Mouse (Mus musculus): ENCODE results near the gene Krtap14. TPM values are rescaled to one million over a fixed set of nuclear protein-coding genes. Genes with fewer than 3 reads are reported as not detected.

Krtap14 gene
- polyA plus RNA-seq (2015; fragmentation: Nextera tagmentation; extraction: Ambion mirVana) = not detected in 2 replicates

GRCm38 (mm10) chr16:88826095-88826652 is at the start of gene Krtap14:
TSS of gene Krtap14 (minus strand) at chr16:88826145.
- no peaks in the 10 kb centered on the region for H3K27me3 ChIP-seq
- H3K9me3 ChIP-seq = no peaks in the 10 kb centered on the region
- 63% methylated on average over 9 of the region's 9 CpGs for WGBS
- H3K9ac ChIP-seq (replicated peaks) = no peak within 1 kb of the TSS
- H3K4me3 ChIP-seq = no peak within 1 kb of the TSS
- H3K36me3 ChIP-seq = no peaks in the 10 kb centered on the region
- ATAC-seq (replicated peaks) = peak; percentile 70
- H3K4me2 ChIP-seq (replicated peaks) = no peak within 1 kb of the TSS
- H3K4me1 ChIP-seq = no peaks in the 10 kb centered on the region
- 0 out of 2 replicates have a peak within 1 kb of the TSS, but pooled peaks have one; percentile 8 for H3K27ac ChIP-seq (replicated peaks)

- no peak within 1 kb of the TSS for H3K4me3 ChIP-seq
- H3K36me3 ChIP-seq = no peaks in the 10 kb centered on the region
- H3K9me3 ChIP-seq = no peaks in the 10 kb centered on the region
- H3K4me1 ChIP-seq = no peaks in the 10 kb centered on the region
- H3K27ac ChIP-seq (replicated peaks) = no peak within 1 kb of the TSS
- WGBS = 97% methylated on average over 3 of the region's 3 CpGs
- H3K27me3 ChIP-seq = no peaks in the 10 kb centered on the region
- H3K9ac ChIP-seq (replicated peaks) = no peak within 1 kb of the TSS
- H3K4me2 ChIP-seq (replicated peaks) = no peak within 1 kb of the TSS
- no peak for ATAC-seq (replicated peaks)
These were observed 48.2 kb upstream of the Krtap14 start, which contains the start of gene Krtap19-2 for GRCm38 (mm10) chr16:88874169-88874568. TSS of gene Krtap19-2 (minus strand) at chr16:88874269.

- H3K4me3 ChIP-seq = no peak within 1 kb of the TSS
- ATAC-seq (replicated peaks) = no peak
- no peaks in the 10 kb centered on the region for H3K4me1 ChIP-seq
- no peaks in the 10 kb centered on the region for H3K9me3 ChIP-seq
- no peak within 1 kb of the TSS for H3K4me2 ChIP-seq (replicated peaks)
- H3K9ac ChIP-seq (replicated peaks) = no peak within 1 kb of the TSS
- WGBS = 89% methylated on average over 6 of the region's 6 CpGs
- H3K27ac ChIP-seq (replicated peaks) = no peak within 1 kb of the TSS
- H3K36me3 ChIP-seq = no peaks in the 10 kb centered on the region
- no peaks in the 10 kb centered on the region for H3K27me3 ChIP-seq
These were observed 43.4 kb upstream of the Krtap14 start, which contains the start of gene Krtap19-1 for GRCm38 (mm10) chr16:88869311-88869710. TSS of gene Krtap19-1 (minus strand) at chr16:88869411.

GRCm38 (mm10) chr16:88864887-88865407 is 39.0 kb upstream of the Krtap14 start:
- Histone ChIP-seq H3K27me3 (no peaks in the 10 kb centered on the region), H3K4me1 (no peaks in the 10 kb centered on the region), H3K4me2 (replicated peaks) (no peak overlapping the region), H3K4me3 (no peak overlapping the region), H3K9me3 (no peaks in the 10 kb centered on the region), H3K27ac (replicated peaks) (no peak overlapping the region), H3K36me3 (no peaks in the 10 kb centered on the region), H3K9ac (replicated peaks) (no peak overlapping the region)
- 82% methylated on average over 4 of the region's 4 CpGs for WGBS
- ATAC-seq (replicated peaks) = no peak

- ATAC-seq (replicated peaks) = no peak
- H3K9ac ChIP-seq (replicated peaks) = no peak overlapping the region
- H3K4me1 ChIP-seq = no peaks in the 10 kb centered on the region
- H3K27me3 ChIP-seq = no peaks in the 10 kb centered on the region
- H3K4me2 ChIP-seq (replicated peaks) = no peak overlapping the region
- H3K36me3 ChIP-seq = no peaks in the 10 kb centered on the region
- H3K4me3 ChIP-seq = no peak overlapping the region
- WGBS = 13% methylated on average over 5 of the region's 5 CpGs
- no peak overlapping the region for H3K27ac ChIP-seq (replicated peaks)
- no peaks in the 10 kb centered on the region for H3K9me3 ChIP-seq
These were observed 25.5 kb upstream of the Krtap14 start for GRCm38 (mm10) chr16:88851450-88851849.

- Histone ChIP-seq H3K4me1 (no peaks in the 10 kb centered on the region), H3K4me3 (no peak overlapping the region), H3K27ac (replicated peaks) (no peak overlapping the region), H3K27me3 (no peaks in the 10 kb centered on the region), H3K9ac (replicated peaks) (no peak overlapping the region), H3K9me3 (no peaks in the 10 kb centered on the region), H3K36me3 (no peaks in the 10 kb centered on the region), H3K4me2 (replicated peaks) (no peak overlapping the region)
- WGBS = 84% methylated on average over 4 of the region's 4 CpGs
- ATAC-seq (replicated peaks) = no peak
These were observed 22.6 kb upstream of the Krtap14 start for GRCm38 (mm10) chr16:88848558-88848957.

- Histone ChIP-seq H3K4me3 (no peak overlapping the region), H3K4me2 (replicated peaks) (no peak overlapping the region), H3K9me3 (no peaks in the 10 kb centered on the region), H3K9ac (replicated peaks) (no peak overlapping the region), H3K27me3 (no peaks in the 10 kb centered on the region), H3K4me1 (no peaks in the 10 kb centered on the region), H3K27ac (replicated peaks) (no peak overlapping the region), H3K36me3 (no peaks in the 10 kb centered on the region)
- 98% methylated on average over 1 of the region's 1 CpGs for WGBS
- no peak for ATAC-seq (replicated peaks)
These were observed 21.4 kb upstream of the Krtap14 start for GRCm38 (mm10) chr16:88847363-88847762.

- Histone ChIP-seq H3K27me3 (no peaks in the 10 kb centered on the region), H3K9me3 (no peaks in the 10 kb centered on the region), H3K4me2 (replicated peaks) (no peak overlapping the region), H3K4me3 (no peak overlapping the region), H3K36me3 (no peaks in the 10 kb centered on the region), H3K4me1 (no peaks in the 10 kb centered on the region), H3K9ac (replicated peaks) (no peak overlapping the region), H3K27ac (replicated peaks) (no peak overlapping the region)
- ATAC-seq (replicated peaks) = no peak
- WGBS = 77% methylated on average over 3 of the region's 3 CpGs
These were observed 1.0 kb upstream of the Krtap14 start for GRCm38 (mm10) chr16:88826978-88827377.

- Histone ChIP-seq H3K27ac (replicated peaks) (no peak overlapping the region), H3K36me3 (no peaks in the 10 kb centered on the region), H3K27me3 (no peaks in the 10 kb centered on the region), H3K4me2 (replicated peaks) (no peak overlapping the region), H3K4me3 (no peak overlapping the region), H3K9me3 (no peaks in the 10 kb centered on the region), H3K4me1 (no peaks in the 10 kb centered on the region), H3K9ac (replicated peaks) (no peak overlapping the region)
- no peak for ATAC-seq (replicated peaks)
- 75% methylated on average over 3 of the region's 3 CpGs for WGBS
These were observed 2.2 kb downstream of the Krtap14 start for GRCm38 (mm10) chr16:88823736-88824135.

- Histone ChIP-seq H3K4me1 (no peaks in the 10 kb centered on the region), H3K9me3 (no peaks in the 10 kb centered on the region), H3K4me3 (no peak within 1 kb of the TSS), H3K27me3 (no peaks in the 10 kb centered on the region), H3K36me3 (no peaks in the 10 kb centered on the region), H3K9ac (replicated peaks) (no peak within 1 kb of the TSS), H3K27ac (replicated peaks) (no peak within 1 kb of the TSS), H3K4me2 (replicated peaks) (no peak within 1 kb of the TSS)
- 81% methylated on average over 3 of the region's 3 CpGs for WGBS
- no peak for ATAC-seq (replicated peaks)
These were observed 5.9 kb downstream of the Krtap14 start, which contains the start of gene Krtap15 for GRCm38 (mm10) chr16:88820066-88820465. TSS of gene Krtap15 (plus strand) at chr16:88820215.

GRCm38 (mm10) chr16:88811827-88812226 is 14.1 kb downstream of the Krtap14 start, which contains the start of gene Gm20741:
TSS of gene Gm20741 (minus strand) at chr16:88812220.
- Histone ChIP-seq H3K9ac (replicated peaks) (no peak within 1 kb of the TSS), H3K4me2 (replicated peaks) (no peak within 1 kb of the TSS), H3K27ac (replicated peaks) (no peak within 1 kb of the TSS), H3K9me3 (no peaks in the 10 kb centered on the region), H3K4me1 (no peaks in the 10 kb centered on the region), H3K4me3 (no peak within 1 kb of the TSS), H3K27me3 (no peaks in the 10 kb centered on the region), H3K36me3 (no peaks in the 10 kb centered on the region)
- no peak for ATAC-seq (replicated peaks)
- WGBS = 70% methylated on average over 2 of the region's 2 CpGs

- Histone ChIP-seq H3K27ac (replicated peaks) (no peak overlapping the region), H3K9ac (replicated peaks) (no peak overlapping the region), H3K4me1 (no peaks in the 10 kb centered on the region), H3K27me3 (no peaks in the 10 kb centered on the region), H3K36me3 (no peaks in the 10 kb centered on the region), H3K4me3 (no peak overlapping the region), H3K4me2 (replicated peaks) (no peak overlapping the region), H3K9me3 (no peaks in the 10 kb centered on the region)
- no peak for ATAC-seq (replicated peaks)
- 75% methylated on average over 2 of the region's 2 CpGs for WGBS
These were observed 39.2 kb downstream of the Krtap14 start for GRCm38 (mm10) chr16:88786786-88787185.

GRCm38 (mm10) chr16:88777596-88777995 is 48.3 kb downstream of the Krtap14 start, which contains the start of gene Gm5965:
TSS of gene Gm5965 (plus strand) at chr16:88777896.
- H3K4me3 ChIP-seq = no peak within 1 kb of the TSS
- H3K27me3 ChIP-seq = no peaks in the 10 kb centered on the region
- no peak for ATAC-seq (replicated peaks)
- H3K9ac ChIP-seq (replicated peaks) = no peak within 1 kb of the TSS
- no peaks in the 10 kb centered on the region for H3K4me1 ChIP-seq
- no peak within 1 kb of the TSS for H3K27ac ChIP-seq (replicated peaks)
- H3K9me3 ChIP-seq = no peaks in the 10 kb centered on the region
- 93% methylated on average over 6 of the region's 6 CpGs for WGBS
- no peak within 1 kb of the TSS for H3K4me2 ChIP-seq (replicated peaks)
- no peaks in the 10 kb centered on the region for H3K36me3 ChIP-seq

Data from forebrain, embryonic 15.5 days (tissue).